Mouse (Mus musculus) adrenal gland, postnatal 10 days (tissue): Measurements from ENCODE around the gene Bend7. TPM values are rescaled to one million over a fixed set of nuclear protein-coding genes. Genes with fewer than 3 reads are reported as not detected.
A peak's percentile ranks its signal among the peaks of the same experiment; 100 is the strongest.

Source experiments
- DNase-seq: peaks from one replicate; pipeline ENCODE4 v3.0.0; 2021; ENCODE audit warnings: mixed read lengths
- total RNA-seq, 2 experiments: library from RNA; stranded (reverse); gene quantifications; 2 replicates each; pipeline ENCODE4 v1.2.3; 2021

The Bend7 gene
- total RNA-seq, 2 experiments from 2014 or later, result 14.5 to 17.6 TPM

GRCm38 (mm10) chr2:4782401-4782800, 64.8 kb downstream of the Bend7 start:
- DNase-seq, result no peak

DNA sequence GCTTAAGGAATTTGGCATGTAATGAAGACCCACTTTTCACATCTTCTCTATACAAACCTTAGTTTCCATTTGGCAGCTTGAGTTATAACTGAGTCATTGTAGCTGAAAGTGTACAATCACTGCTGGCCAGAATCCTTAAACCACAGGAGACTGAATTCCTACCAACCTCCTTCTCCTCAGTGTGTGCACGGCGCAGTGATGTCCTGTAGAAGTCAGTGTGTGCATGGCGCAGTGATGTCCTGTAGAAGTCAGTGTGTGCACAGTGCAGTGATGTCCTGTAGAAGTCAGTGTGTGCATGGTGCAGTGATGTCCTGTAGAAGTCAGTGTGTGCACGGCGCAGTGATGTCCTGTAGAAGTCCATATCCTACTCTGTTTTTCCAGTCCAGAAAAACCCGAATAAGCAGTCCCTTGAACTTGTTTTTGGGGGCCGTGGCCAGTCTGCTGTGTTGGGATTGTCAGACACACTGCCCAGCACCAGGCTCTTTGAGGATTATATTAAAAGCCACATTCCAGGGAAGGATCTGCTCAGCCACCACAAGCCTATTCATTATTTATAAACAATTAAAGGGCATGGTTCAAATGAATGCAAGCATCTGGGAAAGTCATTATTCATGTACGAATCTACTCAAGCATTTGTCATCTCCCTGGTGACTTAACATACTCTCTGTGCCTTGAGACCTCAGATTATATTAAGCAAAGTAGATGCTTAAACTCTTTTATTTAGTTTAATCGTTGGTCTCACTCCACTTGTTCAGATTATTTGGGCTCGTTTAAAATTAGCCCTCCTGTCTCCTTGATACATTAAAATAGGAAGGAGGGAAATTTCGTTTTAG, 65.4 kb downstream of the Bend7 start:
- no peak for DNase-seq

- DNase-seq, result peak; percentile 62
Observed at GRCm38 (mm10) chr2:4784012-4784411, 66.4 kb downstream of the Bend7 start.

- DNase-seq, result no peak
Observed at GRCm38 (mm10) chr2:4785016-4785415, 67.4 kb downstream of the Bend7 start.

DNA sequence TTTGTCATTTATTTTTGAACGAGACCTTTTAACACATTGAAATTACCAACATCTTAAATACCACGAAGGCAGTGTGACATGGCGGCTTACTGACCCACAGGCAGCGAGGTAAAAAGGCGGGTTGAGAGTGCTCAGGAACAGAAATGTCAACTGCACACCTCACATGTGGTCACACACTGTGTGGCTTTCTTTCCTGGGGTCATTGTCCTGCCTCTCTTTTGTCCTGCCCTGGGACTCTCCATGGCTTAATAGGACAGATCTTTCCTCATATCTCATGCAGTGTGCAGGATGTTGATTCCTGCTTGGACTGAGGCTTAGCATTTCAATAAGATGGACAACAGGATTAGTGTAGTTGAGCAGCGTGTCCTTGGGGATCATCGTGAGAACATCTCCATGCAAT, 69.6 kb downstream of the Bend7 start:
- DNase-seq, result no peak

- no peak for DNase-seq
Observed at GRCm38 (mm10) chr2:4791646-4792045, 74.0 kb downstream of the Bend7 start.

DNA sequence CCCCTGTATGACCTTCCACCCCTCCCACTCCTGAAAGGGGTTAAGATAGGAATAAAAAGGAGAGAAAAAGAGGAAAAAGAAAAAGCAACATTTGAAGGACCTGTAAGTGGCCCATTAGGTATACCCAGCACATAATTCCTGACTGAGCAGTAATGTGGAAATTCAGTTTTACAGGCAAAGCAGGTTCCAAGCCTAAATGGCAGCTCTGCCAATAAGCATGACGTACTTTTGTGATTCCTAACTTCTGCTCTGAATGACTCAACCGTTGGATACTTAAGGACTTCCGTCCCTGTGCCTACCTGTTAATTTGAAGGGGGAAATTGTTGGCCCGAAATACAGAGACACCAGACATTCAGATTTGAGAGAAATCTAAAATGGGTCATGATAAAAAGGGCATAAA, 74.9 kb downstream of the Bend7 start:
- DNase-seq, result no peak

- DNase-seq, result no peak
Observed at GRCm38 (mm10) chr2:4802395-4803176, 85.0 kb downstream of the Bend7 start.

- DNase-seq, result no peak
Observed at GRCm38 (mm10) chr2:4816308-4816707, 98.7 kb downstream of the Bend7 start.

- no peak for DNase-seq
Observed at GRCm38 (mm10) chr2:4817678-4818077, 100.0 kb downstream of the Bend7 start.

- DNase-seq, result no peak
Observed at GRCm38 (mm10) chr2:4820230-4820629, 102.6 kb downstream of the Bend7 start.

GRCm38 (mm10) chr2:4824067-4824466, 106.4 kb downstream of the Bend7 start:
- DNase-seq, result no peak

- DNase-seq, result no peak
Observed at GRCm38 (mm10) chr2:4828032-4828431, 110.4 kb downstream of the Bend7 start.

DNA sequence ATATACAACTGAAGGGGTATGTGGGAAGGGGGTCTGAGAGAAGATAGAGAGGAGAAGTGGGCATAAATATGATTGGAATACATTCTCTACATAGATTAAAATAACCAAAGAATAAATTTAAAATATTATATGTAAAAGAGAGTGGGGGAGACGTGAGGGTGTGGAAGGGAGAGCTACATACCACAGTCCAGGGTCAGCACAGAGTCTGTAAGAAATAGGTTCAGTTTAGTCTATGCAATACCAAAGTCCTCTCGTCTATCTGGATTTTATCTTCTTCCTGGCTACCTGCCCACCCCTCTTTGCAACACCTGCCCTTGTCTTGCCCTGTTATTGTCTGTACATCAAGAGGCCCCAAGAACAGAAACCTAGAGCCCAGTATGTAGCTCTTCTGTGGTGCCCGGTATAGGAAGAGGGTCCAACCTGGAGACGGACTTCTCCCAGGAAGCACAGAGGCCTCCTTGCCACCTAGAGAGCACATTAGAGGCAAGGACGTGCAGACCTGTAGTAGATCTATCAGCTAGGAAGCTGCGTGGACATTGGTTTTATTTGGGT, 110.9 kb downstream of the Bend7 start:
- no peak for DNase-seq

DNA sequence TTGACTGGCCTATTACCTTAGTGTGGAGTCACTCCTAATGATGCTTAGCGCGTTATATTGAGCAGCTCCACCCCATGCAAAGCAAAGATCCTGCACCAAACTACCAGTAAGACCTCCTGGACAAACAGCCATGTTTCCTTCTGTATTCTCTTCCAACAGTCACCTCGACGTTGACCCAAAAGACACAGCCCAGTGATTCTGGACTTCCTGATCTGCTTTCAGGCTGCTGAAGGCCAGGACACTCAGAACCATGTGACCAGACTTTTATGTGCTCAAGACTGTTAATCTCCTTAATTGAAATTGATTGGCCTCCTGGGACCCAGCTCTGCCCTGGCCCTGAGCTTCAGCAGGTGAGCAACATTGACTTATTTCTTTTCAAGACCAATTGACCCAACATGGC, 111.4 kb downstream of the Bend7 start:
- no peak for DNase-seq

- no peak for DNase-seq
Observed at GRCm38 (mm10) chr2:4829489-4830065, 111.9 kb downstream of the Bend7 start.

DNA sequence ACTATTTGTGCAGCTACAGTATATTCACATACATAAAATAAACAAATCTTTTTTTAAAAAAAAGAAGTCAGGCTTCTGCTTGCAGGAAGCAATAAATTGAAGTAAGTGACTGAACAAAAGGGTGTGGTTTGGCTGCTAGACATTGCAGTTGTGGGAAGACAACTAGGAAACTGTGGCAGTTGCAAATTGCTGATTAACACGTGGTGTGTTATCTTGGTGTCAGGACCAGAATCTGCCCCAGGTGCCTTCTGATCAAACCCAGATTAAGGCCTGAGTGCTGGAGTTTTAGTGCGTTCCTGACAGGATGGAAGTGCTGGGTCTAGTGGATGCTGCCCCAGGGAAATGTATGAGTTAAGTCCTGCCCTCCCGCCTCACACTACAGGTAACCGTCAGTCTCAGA, 113.9 kb downstream of the Bend7 start:
- DNase-seq, result no peak

DNA sequence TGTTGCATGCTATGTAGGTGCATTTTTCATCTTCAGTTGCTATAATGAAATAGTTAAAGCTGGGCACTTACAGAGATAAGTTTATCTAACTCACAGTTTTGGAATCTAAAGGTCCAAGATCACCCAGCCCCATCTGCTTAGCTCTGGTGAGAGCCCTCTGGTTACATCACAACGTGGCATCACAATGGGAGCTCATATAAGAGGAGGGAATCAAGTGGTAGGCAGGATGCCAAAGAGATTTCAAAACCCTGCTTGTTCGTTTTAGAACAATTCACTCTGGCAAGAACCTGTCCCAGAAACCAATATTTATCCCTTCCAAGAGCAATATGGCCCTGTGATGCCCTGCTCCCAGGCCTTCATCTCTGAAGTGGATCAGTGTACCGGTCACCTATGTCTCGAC, 114.5 kb downstream of the Bend7 start:
- no peak for DNase-seq

DNA sequence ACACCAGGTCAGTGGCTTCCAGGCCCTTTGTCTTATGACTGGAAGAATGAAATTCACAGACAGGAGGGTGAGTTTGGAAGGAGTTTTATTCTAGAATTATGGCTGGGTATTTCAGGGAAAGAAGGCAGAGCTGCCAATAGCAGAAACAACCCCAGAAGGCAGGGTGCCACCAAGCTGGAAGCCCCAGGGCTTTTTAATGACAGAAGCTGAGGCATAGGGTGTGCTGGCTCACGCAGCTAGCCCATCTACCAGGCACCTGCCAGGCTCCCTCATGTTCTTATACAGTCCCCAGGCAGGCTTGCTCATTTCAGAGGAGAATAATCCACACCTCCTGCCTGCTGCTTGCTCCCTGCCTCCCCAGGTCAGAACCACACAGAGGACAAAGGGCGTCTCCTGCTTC, 131.8 kb downstream of the Bend7 start:
- DNase-seq, result no peak
